Mouse (Mus musculus) heart, adult 18-20 months (tissue): ENCODE measurements around the gene Tbc1d22b. TPM values are rescaled to one million over a fixed set of nuclear protein-coding genes. Genes with fewer than 3 reads are reported as not detected.

Experiments used
- microRNA-seq, 2 experiments: library from miRNA; unstranded; fragments of <30 nt; microRNA quantifications; one replicate each; pipeline ENCODE4 v1.2.0; 2022
- total RNA-seq, 2 experiments: library from RNA; stranded (reverse); gene quantifications; 2 replicates each; pipeline ENCODE4 v1.2.3; 2021

Tbc1d22b gene
- total RNA-seq, 2 experiments from 2014 or later, result 12.5 to 13.3 TPM

Small RNA genes lying within 50 kb of the gene (microRNA-seq; reads per million reads assigned to microRNA genes)
- gene Mir7667, result 0 to 0.76 reads per million in 2 experiments

Other genes starting within 250 kb of the Tbc1d22b start
- gene Pi16, start 232.1 kb upstream of the Tbc1d22b start, total RNA-seq, result 10 to 100 TPM; 22.7 to 29.1 TPM
- gene Mtch1, start 201.9 kb upstream of the Tbc1d22b start, total RNA-seq, result 100 to 1,000 TPM; 193 to 203 TPM
- gene Fgd2, start 188.9 kb upstream of the Tbc1d22b start, total RNA-seq, result 1 to 10 TPM; 1.5 to 2.6 TPM
- gene Pim1, start 59.0 kb upstream of the Tbc1d22b start, total RNA-seq, result 10 to 100 TPM; 12.7 to 21.2 TPM
- not detected for gene Gm17657, start 147 bp upstream of the Tbc1d22b start, total RNA-seq
- not detected for gene Tmem217, start 2.6 kb downstream of the Tbc1d22b start, total RNA-seq
- gene Rnf8, start 65.0 kb downstream of the Tbc1d22b start, total RNA-seq, result 10 to 100 TPM; 18.6 to 21.9 TPM
- under 1 TPM; 0.35 to 0.87 TPM for gene Gm28043, start 65.1 kb downstream of the Tbc1d22b start, total RNA-seq
- gene Cmtr1, start 110.8 kb downstream of the Tbc1d22b start, total RNA-seq, result 10 to 100 TPM; 55.9 to 65.9 TPM
- gene Ccdc167, start 167.3 kb downstream of the Tbc1d22b start, total RNA-seq, result 10 to 100 TPM; 12.2 to 12.3 TPM